Mouse (Mus musculus) bone marrow macrophage, adult 2 months (primary cell): ENCODE results near the gene Sumo1.

ENCODE experiments used
- CTCF ChIP-seq: IDR thresholded peaks from 2 replicates; pipeline ENCODE4 v1.5.1; 2012; ENCODE audit warnings: low read depth, mild to moderate bottlenecking, low read length, moderate library complexity
- POLR2A ChIP-seq: IDR thresholded peaks from 2 replicates; pipeline ENCODE4 v1.6.1; 2012; ENCODE audit warnings: mild to moderate bottlenecking, low read depth, low read length, borderline replicate concordance

- TF ChIP-seq CTCF, result peak; percentile 39; the same call in 1 of the 2 replicates
- TF ChIP-seq POLR2A, result no peak
Measured at GRCm38 (mm10) chr1:59613795-59614194, 56.8 kb downstream of the Sumo1 start.
